In the genomic region with DNA sequence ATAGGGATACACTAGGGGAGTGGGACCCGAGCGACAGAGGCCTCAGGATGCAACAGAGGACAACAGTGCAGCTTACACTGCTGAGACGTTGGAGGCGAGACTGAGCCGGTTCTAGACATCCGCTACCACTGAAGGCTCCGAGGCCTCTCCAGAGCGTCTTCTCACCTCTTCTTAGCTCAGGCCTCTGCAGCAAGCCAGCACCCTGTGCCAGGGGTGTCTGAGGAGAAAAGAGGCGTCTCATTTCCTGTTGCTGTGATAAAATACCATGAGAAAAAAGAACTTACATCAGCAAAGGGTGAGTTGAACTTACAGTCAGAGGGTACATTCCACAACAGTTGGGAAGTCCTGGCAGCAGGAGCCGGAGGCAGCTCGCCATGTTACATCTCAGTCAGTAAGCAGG, we compare ENCODE assay signal across 27 mouse cellular contexts. TPM values are rescaled to one million over a fixed set of nuclear protein-coding genes. Genes with fewer than 3 reads are reported as not detected.
DNase-seq lines count a peak whose midpoint lies in the region; ATAC-seq lines count a peak whose summit lies in the region.
"Had no signal": no experiment of that assay in that cellular context is flagged by ENCODE, and none has a peak within 500 bp of the region (broad histone marks: within the 10 kb centered on the region; RNA-seq: fewer than 3 reads in every experiment).

No protein-coding gene starts in this region.

- no peak overlapping the region for H3K9ac ChIP-seq in forebrain, embryonic 12.5 days
- H3K9ac ChIP-seq: embryonic facial prominence, embryonic 13.5 days; heart, embryonic 13.5 days; hindbrain, embryonic 15.5 days; kidney, embryonic 15.5 days; liver, embryonic 13.5 days; neural tube, embryonic 12.5 days had no signal

- ATAC-seq in forebrain, embryonic 12.5 days (ENCODE audit: low FRiP score), result no peak
- ATAC-seq: forebrain, embryonic 16.5 days; midbrain, embryonic 16.5 days had no signal

- peak overlapping the region; percentile 78 for H3K4me3 ChIP-seq in megakaryocyte, embryonic 14.5 days (replicated peaks)
- H3K4me3 ChIP-seq in forebrain, embryonic 12.5 days (replicated peaks), result no peak overlapping the region
- H3K4me3 ChIP-seq: embryonic facial prominence, embryonic 13.5 days; forebrain, embryonic 10.5 days; heart, embryonic 13.5 days; hindbrain, embryonic 10.5 days; hindbrain, embryonic 15.5 days; kidney, embryonic 15.5 days; liver, embryonic 13.5 days; neural tube, embryonic 12.5 days had no signal

- WGBS in forebrain, embryonic 12.5 days, result 91% methylated on average over 11 of the region's 11 CpGs

- H3K27me3 ChIP-seq in megakaryocyte, embryonic 14.5 days (replicated peaks), result no peaks in the 10 kb centered on the region
- no peaks in the 10 kb centered on the region for H3K27me3 ChIP-seq in forebrain, embryonic 12.5 days
- H3K27me3 ChIP-seq: embryonic facial prominence, embryonic 13.5 days; heart, embryonic 13.5 days; hindbrain, embryonic 15.5 days; kidney, embryonic 15.5 days; liver, embryonic 13.5 days; neural tube, embryonic 12.5 days had no signal

- H3K4me1 ChIP-seq in megakaryocyte, embryonic 14.5 days, result peaks cover 72% of the 10 kb centered on the region
- no peaks in the 10 kb centered on the region for H3K4me1 ChIP-seq in forebrain, embryonic 12.5 days
- H3K4me1 ChIP-seq: heart, embryonic 13.5 days; hindbrain, embryonic 10.5 days; hindbrain, embryonic 15.5 days; kidney, embryonic 15.5 days; neural tube, embryonic 12.5 days had no signal

- DNase-seq in 416B (ENCODE audit: low read depth) (peak; percentile 26), adipocyte (ENCODE audit: low spot score) (peak; percentile 42)
- peak; percentile 49 for DNase-seq in CD4-positive, CD25-positive, alpha-beta regulatory T cell, adult 2 months (ENCODE audit: low read depth, low spot score)
- DNase-seq in testis, postnatal 14 days (ENCODE audit: low spot score), result no peak
- no peak for DNase-seq in layer of hippocampus, adult 9-11 months
- DNase-seq: cerebellum, adult 11-12 months; cerebellum, postnatal 10 days; heart, postnatal 10 days; kidney, adult 18-20 months; left cerebral cortex, postnatal 4 days; liver, embryonic 13.5 days; lung, adult 2 months; lung, postnatal 14 days; right cerebral cortex, adult 18-20 months; spleen, adult 18-20 months had no signal

- no peak overlapping the region for H3K27ac ChIP-seq in forebrain, embryonic 12.5 days
- H3K27ac ChIP-seq: forebrain, embryonic 10.5 days; heart, embryonic 13.5 days; hindbrain, embryonic 10.5 days; hindbrain, embryonic 15.5 days; kidney, embryonic 15.5 days; liver, embryonic 13.5 days; neural tube, embryonic 12.5 days had no signal

- H3K36me3 ChIP-seq in megakaryocyte, embryonic 14.5 days (replicated peaks; ENCODE audit: low read length), result peaks cover 20% of the 10 kb centered on the region
- H3K36me3 ChIP-seq in forebrain, embryonic 12.5 days (replicated peaks), result no peaks in the 10 kb centered on the region
- H3K36me3 ChIP-seq: embryonic facial prominence, embryonic 13.5 days; forebrain, embryonic 10.5 days; heart, embryonic 13.5 days; hindbrain, embryonic 10.5 days; hindbrain, embryonic 15.5 days; kidney, embryonic 15.5 days; liver, embryonic 13.5 days; neural tube, embryonic 12.5 days had no signal

- no peak overlapping the region for H3K4me2 ChIP-seq in forebrain, embryonic 12.5 days
- H3K4me2 ChIP-seq: embryonic facial prominence, embryonic 13.5 days; heart, embryonic 13.5 days; hindbrain, embryonic 15.5 days; kidney, embryonic 15.5 days; liver, embryonic 13.5 days; midbrain, embryonic 11.5 days; neural tube, embryonic 12.5 days had no signal

- H3K9me3 ChIP-seq in megakaryocyte, embryonic 14.5 days, result 0 out of 2 replicates have a peak, but pooled peaks cover 3% of the 10 kb centered on the region
- no peaks in the 10 kb centered on the region for H3K9me3 ChIP-seq in forebrain, embryonic 12.5 days
- H3K9me3 ChIP-seq: embryonic facial prominence, embryonic 13.5 days; forebrain, embryonic 10.5 days; heart, embryonic 13.5 days; hindbrain, embryonic 15.5 days; kidney, embryonic 15.5 days; liver, embryonic 13.5 days; neural tube, embryonic 12.5 days had no signal

RNA-seq across cellular contexts. Expression of a gene that starts 9.7 kb away (rescaled TPM):
- 0.94 TPM in 1 of 2 replicates, not detected in the other for polyA plus RNA-seq in megakaryocyte, embryonic 14.5 days (2012; ENCODE audit: insufficient read depth, low replicate concordance)
- polyA plus RNA-seq in forebrain, embryonic 12.5 days (2016; fragmentation: Nextera tagmentation; extraction: Ambion mirVana), result 0.13 TPM in 1 of 2 replicates, not detected in the other
- polyA plus RNA-seq: embryonic facial prominence, embryonic 13.5 days; forebrain, embryonic 16.5 days; neural tube, embryonic 12.5 days had no signal

RNA-seq across cellular contexts. Expression of a gene that starts 20.6 kb away (rescaled TPM):
- polyA plus RNA-seq in megakaryocyte, embryonic 14.5 days (2012; ENCODE audit: insufficient read depth, low replicate concordance), result 45.6 and 176 TPM in 2 replicates
- polyA plus RNA-seq in forebrain, embryonic 12.5 days (2016; fragmentation: Nextera tagmentation; extraction: Ambion mirVana), result 2.4 TPM in 2 replicates

RNA-seq across cellular contexts. Expression of a gene that starts 26.3 kb away (rescaled TPM):
- polyA plus RNA-seq in megakaryocyte, embryonic 14.5 days (2012; ENCODE audit: insufficient read depth, low replicate concordance), result 38.9 and 51.5 TPM in 2 replicates
- 0.11 and 0.23 TPM in 2 replicates for polyA plus RNA-seq in forebrain, embryonic 12.5 days (2016; fragmentation: Nextera tagmentation; extraction: Ambion mirVana)
- polyA plus RNA-seq: forebrain, embryonic 16.5 days had no signal

RNA-seq across cellular contexts. Expression of a gene that starts 34.1 kb away (rescaled TPM):
- 538 and 669 TPM in 2 replicates for polyA plus RNA-seq in megakaryocyte, embryonic 14.5 days (2012; ENCODE audit: insufficient read depth, low replicate concordance)
- 0.97 and 1.2 TPM in 2 replicates for polyA plus RNA-seq in forebrain, embryonic 12.5 days (2016; fragmentation: Nextera tagmentation; extraction: Ambion mirVana)

Comparison
In these comparisons a context has a peak if more than half of its experiments do, and no peak if none do; other contexts are left out.
1. DNase-seq: peak in 416B (single experiment), CD4-positive, CD25-positive, alpha-beta regulatory T cell, adult 2 months (single experiment) and adipocyte (single experiment); none in testis, postnatal 14 days (single experiment) and layer of hippocampus, adult 9-11 months (single experiment).
2. RNA of a gene that starts 20.6 kb away (polyA plus RNA-seq): 45.6 to 176 TPM in megakaryocyte, embryonic 14.5 days; 2.4 TPM in forebrain, embryonic 12.5 days; every median in the first group is over 10 times any median in the second.
3. RNA of a gene that starts 26.3 kb away (polyA plus RNA-seq): 38.9 to 51.5 TPM in megakaryocyte, embryonic 14.5 days; 0.11 to 0.23 TPM in forebrain, embryonic 12.5 days; every median in the first group is over 10 times any median in the second.